Mouse (Mus musculus): ENCODE results near the gene Rhd. TPM values are rescaled to one million over a fixed set of nuclear protein-coding genes. Genes with fewer than 3 reads are reported as not detected.
A peak's percentile ranks its signal among the peaks of the same experiment; 100 is the strongest.

Gene Rhd
- total RNA-seq, 2 experiments from 2014 or later = not detected

DNA sequence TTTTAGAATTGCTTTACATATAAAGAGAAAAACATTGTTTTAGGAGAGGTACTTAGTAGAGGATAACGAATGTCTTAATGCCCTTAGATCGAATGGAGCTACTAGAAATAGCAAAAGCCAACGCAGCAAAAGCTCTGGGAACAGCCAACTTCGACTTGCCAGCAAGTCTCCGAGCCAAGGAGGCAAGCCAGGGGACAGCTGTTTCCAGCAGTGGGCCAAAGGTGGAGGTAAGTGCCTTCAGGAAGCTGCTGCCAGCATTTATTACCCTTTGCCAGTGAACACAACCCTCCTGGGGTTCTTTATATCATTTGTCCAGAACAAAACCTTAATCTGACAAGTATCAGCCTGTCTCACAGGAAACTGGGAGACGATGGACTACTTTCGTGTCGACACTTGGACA, 60.9 kb downstream of the Rhd start:
- intact Hi-C loops (cut with DNase I) = no loop called here
- DNase-seq (ENCODE audit: low spot score in 2 of 2) = no peak

GRCm38 (mm10) chr4:134927815-134928463, 63.6 kb downstream of the Rhd start:
- intact Hi-C loops (cut with DNase I) = no loop called here
- no peak for DNase-seq (ENCODE audit: low spot score in 2 of 2)

- DNase-seq (ENCODE audit: low spot score in 2 of 2) = no peak
- intact Hi-C loops (cut with DNase I) = no loop called here
Measured at GRCm38 (mm10) chr4:134928464-134928836, 64.1 kb downstream of the Rhd start.

DNA sequence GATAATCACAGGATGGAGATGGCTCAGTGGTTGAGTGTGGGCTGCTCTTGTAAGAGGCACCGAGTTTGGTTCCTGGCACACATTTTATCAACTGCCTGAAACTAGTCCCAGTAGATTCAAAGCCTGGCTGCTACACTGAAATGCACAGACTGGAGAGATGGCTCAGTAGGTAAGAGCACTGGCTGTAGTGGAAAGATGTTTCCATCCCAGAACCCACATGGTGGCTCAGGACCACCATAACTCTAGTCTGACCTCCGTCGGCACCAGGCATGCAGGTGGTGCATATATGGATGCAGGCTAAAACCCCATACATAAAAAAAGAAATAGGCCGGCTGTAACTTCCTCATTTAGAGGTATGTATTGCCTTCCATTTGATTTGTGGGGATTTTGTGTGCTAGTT, 65.2 kb downstream of the Rhd start:
- no peak for DNase-seq (ENCODE audit: low spot score in 2 of 2)
- intact Hi-C loops (cut with DNase I) = no loop called here

- DNase-seq (ENCODE audit: low spot score in 2 of 2) = no peak
- intact Hi-C loops (cut with DNase I) = no loop called here
Measured at GRCm38 (mm10) chr4:134930190-134930589, 65.9 kb downstream of the Rhd start.

GRCm38 (mm10) chr4:134930684-134931481, 66.5 kb downstream of the Rhd start, which contains the start of gene Syf2:
Syf2 (plus strand) TSS chr4:134930898.
- intact Hi-C loops (cut with DNase I) = no loop called here
- peak; percentile 93 for DNase-seq (ENCODE audit: low spot score in 2 of 2)

- no peak for DNase-seq (ENCODE audit: low spot score in 2 of 2)
- intact Hi-C loops (cut with DNase I) = no loop called here
Measured at GRCm38 (mm10) chr4:134937240-134938176, 73.2 kb downstream of the Rhd start.

DNA sequence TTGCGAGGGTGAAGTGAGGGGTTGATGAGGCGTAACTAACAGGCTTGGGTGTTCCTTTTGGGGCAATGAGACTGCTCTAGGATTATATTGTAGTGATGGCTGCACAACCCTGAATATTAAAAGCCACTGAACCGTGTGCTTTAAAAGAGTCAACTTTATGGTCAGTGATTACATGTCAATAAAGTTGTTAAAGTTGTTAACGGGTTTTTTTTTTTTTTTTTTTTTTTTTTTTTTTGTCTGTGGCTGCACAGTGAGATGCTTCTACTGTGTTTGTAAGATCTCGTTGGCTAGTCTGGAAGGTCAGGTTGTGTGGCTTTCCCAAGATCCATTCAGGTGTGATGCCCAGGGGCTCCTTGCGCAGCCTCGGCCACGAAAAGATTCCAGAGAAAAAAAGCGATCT, 75.6 kb downstream of the Rhd start:
- intact Hi-C loops (cut with DNase I) = no loop called here

GRCm38 (mm10) chr4:134943758-134944538, 79.6 kb downstream of the Rhd start:
- intact Hi-C loops (cut with DNase I) = no loop called here

More for the DNA sequence above, 75.6 kb downstream of the Rhd start:
- DNase-seq (ENCODE audit: low spot score in 2 of 2) = no peak

More at GRCm38 (mm10) chr4:134943758-134944538, 79.6 kb downstream of the Rhd start:
- peak; percentile 51 to 63 for DNase-seq (ENCODE audit: low spot score in 2 of 2)

Other genes starting within 250 kb of the Rhd start
- gene Man1c1, start 160.2 kb upstream of the Rhd start, total RNA-seq (2021) = 10 to 100 TPM; 37.8 to 42.0 TPM
- gene Ldlrap1, start 96.5 kb upstream of the Rhd start, total RNA-seq (2021) = 1 to 10 TPM; 3.1 to 3.5 TPM
- gene Maco1, start 11.2 kb upstream of the Rhd start, total RNA-seq (2021) = 10 to 100 TPM; 49.7 to 56.6 TPM
- gene Tmem50a, start 50.5 kb downstream of the Rhd start, total RNA-seq (2021) = 100 to 1,000 TPM; 116 to 138 TPM
- 100 to 1,000 TPM; 258 to 266 TPM for gene Rsrp1, start 59.1 kb downstream of the Rhd start, total RNA-seq (2021)
- gene Syf2, start 66.4 kb downstream of the Rhd start, total RNA-seq (2021) = 10 to 100 TPM; 49.9 to 59.3 TPM

All from left cerebral cortex, postnatal 36 days (tissue).